ENCODE assay signal across 25 mouse cellular contexts in the genomic region with DNA sequence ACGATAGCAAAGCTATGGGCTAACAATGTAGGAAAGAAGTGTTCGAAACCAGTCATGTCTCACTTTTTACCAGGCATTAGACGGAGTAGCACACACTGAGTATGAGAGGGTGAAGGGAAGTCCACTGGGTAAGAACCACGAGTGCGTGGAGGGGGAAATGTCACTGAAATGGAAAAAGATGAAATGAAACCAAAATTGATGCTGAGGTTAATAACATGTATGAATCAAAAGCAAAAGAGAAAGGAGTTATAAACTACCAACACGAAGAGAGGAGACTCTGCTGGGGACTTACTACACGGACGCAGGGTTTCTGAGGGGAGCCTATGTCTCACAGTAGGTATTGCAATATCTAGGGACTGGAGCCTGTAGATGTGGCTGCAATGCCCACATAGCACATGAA. TPM values are rescaled to one million over a fixed set of nuclear protein-coding genes. Genes with fewer than 3 reads are reported as not detected.
DNase-seq lines count a peak whose midpoint lies in the region; ATAC-seq lines count a peak whose summit lies in the region.
"Had no signal": no experiment of that assay in that cellular context is flagged by ENCODE, and none has a peak within 500 bp of the region (broad histone marks: within the 10 kb centered on the region; RNA-seq: fewer than 3 reads in every experiment).

No protein-coding gene starts in this region.

- ATAC-seq in activated CD4-positive, CD25-positive, alpha-beta regulatory T cell, adult 4 months, result peak; percentile 85
- peak; percentile 79 for ATAC-seq in megakaryocyte, adult 5-6 weeks (ENCODE audit: poor library complexity, severe bottlenecking)
- ATAC-seq in erythroblast, adult 5-6 weeks (replicated peaks; ENCODE audit: low FRiP score, poor library complexity, severe bottlenecking), result no peak
- ATAC-seq: forebrain, embryonic 15.5 days; lung, postnatal 0 days; Patski had no signal

- DNase-seq in spleen, postnatal 36 days (ENCODE audit: low spot score in 2 of 2), result peak; percentile 73 to 74
- no peak for DNase-seq in spleen, postnatal 10 days (ENCODE audit: low spot score in 2 of 2)
- DNase-seq in thymus, adult 18-20 months, result no peak
- no peak for DNase-seq in right cerebral cortex, adult 18-20 months
- DNase-seq: adrenal gland, adult 8-10 months; cerebellum, adult 18-20 months; cerebellum, postnatal 25 days; gastrocnemius, postnatal 10 days; heart, postnatal 10 days; kidney, adult 2 months; thymus, postnatal 25 days had no signal

RNA-seq across cellular contexts. Expression of a gene that starts 41.9 kb away (rescaled TPM):
- polyA plus RNA-seq in activated CD4-positive, CD25-positive, alpha-beta regulatory T cell, adult 4 months (2017; shearing (Covaris generic)), result not detected
- total RNA-seq in megakaryocyte, adult 5-6 weeks (2015), result not detected in 2 replicates
- total RNA-seq in megakaryocyte, adult 5-6 weeks (2017), result not detected in 2 replicates
- total RNA-seq in erythroblast, adult 5-6 weeks (2015; ENCODE audit: low replicate concordance), result not detected in 2 replicates
- total RNA-seq in erythroblast, adult 5-6 weeks (2017; ENCODE audit: low replicate concordance), result not detected in 2 replicates
- total RNA-seq: heart, postnatal 10 days; liver, adult 2 months had no signal
- polyA plus RNA-seq: G1E; heart, embryonic 12.5 days; kidney, adult 2 months; kidney, postnatal 0 days; limb, embryonic 11.5 days; liver, adult 2 months; liver, embryonic 16.5 days; lung, postnatal 0 days; macrophage; Patski; stomach, embryonic 14.5 days had no signal

Comparison
In these comparisons a context has a peak if more than half of its experiments do, and no peak if none do; other contexts are left out.
1. DNase-seq: peak in spleen, postnatal 36 days (2 of 2); none in spleen, postnatal 10 days (0 of 2), thymus, adult 18-20 months (0 of 2) and right cerebral cortex, adult 18-20 months (single experiment).